Comparison of ENCODE assay signal across 10 mouse cellular contexts in the genomic region with DNA sequence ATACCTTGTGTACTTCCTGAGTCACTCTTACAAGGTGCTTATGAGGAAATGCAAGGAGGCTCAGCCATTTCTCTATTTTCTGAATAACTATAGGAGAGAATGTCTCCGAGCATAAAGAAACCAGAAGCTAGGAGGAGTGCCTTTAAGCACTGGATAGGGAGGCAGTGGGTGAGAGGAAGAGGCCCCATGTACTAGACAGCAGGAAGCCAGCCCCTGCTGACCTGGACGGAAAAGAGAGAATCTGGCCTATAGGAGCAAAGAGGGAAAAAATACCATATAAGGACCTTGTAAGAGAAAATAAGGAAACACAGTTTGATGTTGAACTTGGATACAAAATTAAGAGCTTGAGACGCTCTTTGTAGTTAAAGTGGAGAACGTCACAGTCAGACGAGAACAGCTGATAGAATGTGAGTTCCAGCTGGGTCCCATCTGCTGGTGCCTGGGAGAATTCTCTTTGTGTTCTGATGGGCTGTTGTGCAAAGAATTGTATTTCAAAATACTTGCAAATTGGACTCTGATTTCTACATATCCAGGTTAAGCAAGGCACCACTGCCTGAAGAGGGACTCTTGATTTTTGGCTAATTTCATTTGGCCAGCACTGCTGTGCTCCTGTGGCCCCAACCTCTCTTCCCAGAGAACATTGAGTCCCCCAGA.
DNase-seq lines count a peak whose midpoint lies in the region; ATAC-seq lines count a peak whose summit lies in the region.
"Had no signal": no experiment of that assay in that cellular context is flagged by ENCODE, and none has a peak within 500 bp of the region (broad histone marks: within the 10 kb centered on the region; RNA-seq: fewer than 3 reads in every experiment).

No protein-coding gene starts in this region.

- no peak overlapping the region for H3K4me2 ChIP-seq in forebrain, embryonic 12.5 days
- H3K4me2 ChIP-seq: liver, embryonic 13.5 days had no signal

- no peak for DNase-seq in forebrain, embryonic 10.5 days (ENCODE audit: extremely low spot score, low spot score)
- peak; percentile 4 for DNase-seq in kidney, postnatal 14 days
- no peak for DNase-seq in kidney, postnatal 36 days
- DNase-seq in heart, postnatal 4 days, result peak; percentile 12
- peak; percentile 59 for DNase-seq in lung, postnatal 14 days
- no peak for DNase-seq in gastrocnemius, postnatal 4 days (ENCODE audit: low spot score in 2 of 2)
- DNase-seq: gastrocnemius, adult 2 months; liver, embryonic 13.5 days had no signal

- WGBS in forebrain, embryonic 10.5 days, result 77% methylated on average over 5 of the region's 5 CpGs
- WGBS in forebrain, embryonic 12.5 days, result 67% methylated on average over 5 of the region's 5 CpGs

- H3K27ac ChIP-seq in forebrain, embryonic 10.5 days, result 0 out of 2 replicates have a peak overlapping the region, but pooled peaks have one; percentile 53
- no peak overlapping the region for H3K27ac ChIP-seq in forebrain, embryonic 12.5 days
- H3K27ac ChIP-seq: gastrocnemius, adult 2 months; liver, embryonic 13.5 days had no signal

- H3K4me1 ChIP-seq in forebrain, embryonic 10.5 days, result peaks cover 21% of the 10 kb centered on the region
- no peaks in the 10 kb centered on the region for H3K4me1 ChIP-seq in forebrain, embryonic 12.5 days
- H3K4me1 ChIP-seq: liver, embryonic 13.5 days had no signal

- H3K9ac ChIP-seq in forebrain, embryonic 12.5 days, result no peak overlapping the region
- H3K9ac ChIP-seq: liver, embryonic 13.5 days had no signal

- no peak overlapping the region for H3K4me3 ChIP-seq in forebrain, embryonic 10.5 days
- no peak overlapping the region for H3K4me3 ChIP-seq in forebrain, embryonic 12.5 days (replicated peaks)
- H3K4me3 ChIP-seq: gastrocnemius, adult 2 months; liver, embryonic 13.5 days had no signal

- no peaks in the 10 kb centered on the region for H3K27me3 ChIP-seq in forebrain, embryonic 10.5 days (ENCODE audit: poor library complexity, severe bottlenecking)
- H3K27me3 ChIP-seq in forebrain, embryonic 12.5 days, result no peaks in the 10 kb centered on the region
- H3K27me3 ChIP-seq: liver, embryonic 13.5 days had no signal

- no peaks in the 10 kb centered on the region for H3K36me3 ChIP-seq in forebrain, embryonic 10.5 days (replicated peaks)
- H3K36me3 ChIP-seq in forebrain, embryonic 12.5 days (replicated peaks), result no peaks in the 10 kb centered on the region
- H3K36me3 ChIP-seq: liver, embryonic 13.5 days had no signal

- no peaks in the 10 kb centered on the region for H3K9me3 ChIP-seq in forebrain, embryonic 10.5 days
- H3K9me3 ChIP-seq in forebrain, embryonic 12.5 days, result no peaks in the 10 kb centered on the region
- H3K9me3 ChIP-seq: liver, embryonic 13.5 days had no signal

- ATAC-seq in forebrain, embryonic 12.5 days (ENCODE audit: low FRiP score), result no peak
- no peak for ATAC-seq in erythroblast, adult 5-6 weeks (replicated peaks; ENCODE audit: low FRiP score, poor library complexity, severe bottlenecking)

Comparison
In these comparisons a context has a peak if more than half of its experiments do, and no peak if none do; other contexts are left out.
1. DNase-seq: peak in kidney, postnatal 14 days (single experiment), heart, postnatal 4 days (single experiment) and lung, postnatal 14 days (single experiment); none in forebrain, embryonic 10.5 days (single experiment), kidney, postnatal 36 days (0 of 2) and gastrocnemius, postnatal 4 days (0 of 2).